Mouse (Mus musculus) testis, adult 2 months (tissue): ENCODE measurements at regions not wholly inside any gene's neighbourhood (a gene's known extent, or its start where the extent isn't known, plus 50 kb on each side); places are given as distances from the start of the nearest gene placed in this dataset.

ENCODE experiments used
- CTCF ChIP-seq: fragments of 200-500 bp; IDR thresholded peaks from 2 replicates; pipeline ENCODE4 v1.5.1; 2012; ENCODE audit warnings: low read depth, mild to moderate bottlenecking, inconsistent platforms, low read length, moderate library complexity; ENCODE audit not compliant: control insufficient read depth, insufficient read depth, insufficient replicate concordance
- POLR2A ChIP-seq: fragments of 200-500 bp; IDR thresholded peaks from 2 replicates; pipeline ENCODE4 v1.6.1; 2012; ENCODE audit warnings: low read depth, mild to moderate bottlenecking, inconsistent platforms, low read length, moderate library complexity; ENCODE audit not compliant: control insufficient read depth

DNA sequence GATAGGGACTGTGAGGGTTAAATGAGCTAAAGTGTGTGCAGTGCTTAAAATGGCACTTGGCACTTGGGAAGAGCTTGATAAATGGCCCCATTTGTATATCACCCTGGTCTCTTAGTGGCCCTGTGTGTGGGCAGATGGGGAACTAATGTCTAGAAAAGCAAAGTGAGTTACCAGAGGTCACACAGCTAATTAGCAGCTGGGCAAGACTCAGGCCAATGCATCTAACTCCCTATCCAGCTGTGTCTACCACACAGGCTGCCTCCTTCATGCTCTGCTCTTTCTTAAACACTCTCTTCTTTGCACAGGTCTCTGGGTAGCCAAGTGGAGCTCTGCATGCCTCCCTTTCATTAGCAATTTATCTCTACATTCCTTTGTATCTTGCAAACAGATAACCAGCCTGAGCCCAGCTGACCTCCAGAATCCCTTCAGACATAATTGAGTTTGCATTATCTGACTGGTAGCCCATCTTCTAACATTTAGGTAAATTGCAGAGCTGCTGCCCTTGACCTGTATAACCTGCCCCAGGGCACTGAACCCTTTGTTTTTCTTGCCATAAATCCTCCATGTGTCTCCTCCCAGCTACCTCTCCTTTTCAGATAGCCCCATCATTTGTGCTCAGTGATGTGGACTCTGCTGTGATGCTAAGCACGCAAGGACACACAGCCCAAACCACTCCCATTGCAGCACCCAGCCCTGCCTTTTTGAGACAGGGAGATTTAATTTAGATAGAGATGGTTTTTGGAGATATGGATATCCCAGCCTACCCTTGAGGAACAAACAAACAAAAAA is 263.5 kb upstream of the Plxna2 start:
- no peak for TF ChIP-seq CTCF
- no peak for TF ChIP-seq POLR2A
